Mouse (Mus musculus): ENCODE results near the gene Ror1.

The Ror1 gene

DNA sequence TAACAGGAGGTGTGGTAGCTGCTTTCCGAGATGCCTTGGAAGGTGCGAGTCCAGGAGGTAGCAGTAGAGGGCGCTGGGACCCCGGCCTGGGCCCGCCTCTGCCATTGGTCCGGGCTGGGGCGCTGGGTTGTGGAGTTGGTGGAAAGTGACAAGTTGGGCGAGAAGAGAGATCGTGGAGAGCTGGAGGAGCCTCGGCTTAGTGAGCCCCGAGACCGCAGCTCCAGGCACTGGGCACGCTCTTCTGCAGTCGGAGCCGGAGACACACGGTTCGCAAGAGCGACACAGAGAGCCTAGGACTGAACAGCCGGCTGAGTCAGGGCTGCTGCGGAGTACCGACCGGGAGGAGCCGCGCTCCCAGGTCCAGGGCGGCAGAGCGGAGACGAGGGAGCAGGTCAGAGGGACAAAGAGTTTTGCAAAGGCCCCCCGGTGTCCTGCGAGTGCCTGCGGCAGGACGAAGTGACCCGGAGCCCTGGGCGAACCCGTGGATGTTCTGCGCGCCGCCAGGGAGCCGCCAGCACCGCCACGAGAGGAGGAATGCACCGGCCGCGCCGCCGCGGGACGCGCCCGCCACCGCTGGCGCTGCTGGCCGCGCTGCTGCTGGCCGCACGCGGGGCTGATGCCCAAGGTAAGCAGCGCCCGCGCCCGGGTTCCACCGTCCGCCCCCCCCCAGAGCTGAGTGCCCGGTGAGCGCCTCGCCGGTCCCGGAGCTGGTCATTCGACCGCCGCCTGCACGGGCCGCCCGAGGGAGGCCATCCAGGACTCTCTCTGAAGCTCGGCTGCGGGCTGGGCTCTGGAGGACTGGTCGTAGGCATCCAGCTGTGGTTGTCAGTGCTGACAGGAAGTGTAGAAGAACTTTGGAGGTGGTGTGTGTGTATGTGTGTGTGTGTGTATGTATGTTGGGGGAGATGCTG lies at the start of gene Ror1:
Gene Ror1 (plus strand): TSS at position 107 of the 911 bp plus-strand sequence.
- peak; percentile 86 for DNase-seq (ENCODE audit: low spot score)

DNA sequence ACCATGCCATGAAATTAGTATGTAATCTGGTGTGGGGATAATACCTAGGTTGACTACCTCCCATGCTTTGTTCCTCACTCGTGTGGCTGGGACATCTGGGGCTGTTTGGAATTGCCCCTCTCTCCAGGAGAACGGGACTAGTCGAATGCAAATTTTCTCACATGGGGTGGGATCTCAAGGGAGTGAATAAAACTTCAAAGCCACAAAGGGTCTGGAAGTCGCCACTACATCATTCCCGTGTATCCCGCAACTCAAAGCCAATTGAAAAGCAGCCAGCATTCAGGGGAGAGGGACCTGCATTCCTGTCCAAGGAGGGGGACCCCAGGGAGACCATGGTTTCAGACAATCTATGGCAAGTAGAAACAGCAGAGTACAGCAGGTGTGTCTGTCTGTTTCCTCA lies 48.5 kb upstream of the Ror1 start:
- no peak for DNase-seq (ENCODE audit: low spot score)

DNA sequence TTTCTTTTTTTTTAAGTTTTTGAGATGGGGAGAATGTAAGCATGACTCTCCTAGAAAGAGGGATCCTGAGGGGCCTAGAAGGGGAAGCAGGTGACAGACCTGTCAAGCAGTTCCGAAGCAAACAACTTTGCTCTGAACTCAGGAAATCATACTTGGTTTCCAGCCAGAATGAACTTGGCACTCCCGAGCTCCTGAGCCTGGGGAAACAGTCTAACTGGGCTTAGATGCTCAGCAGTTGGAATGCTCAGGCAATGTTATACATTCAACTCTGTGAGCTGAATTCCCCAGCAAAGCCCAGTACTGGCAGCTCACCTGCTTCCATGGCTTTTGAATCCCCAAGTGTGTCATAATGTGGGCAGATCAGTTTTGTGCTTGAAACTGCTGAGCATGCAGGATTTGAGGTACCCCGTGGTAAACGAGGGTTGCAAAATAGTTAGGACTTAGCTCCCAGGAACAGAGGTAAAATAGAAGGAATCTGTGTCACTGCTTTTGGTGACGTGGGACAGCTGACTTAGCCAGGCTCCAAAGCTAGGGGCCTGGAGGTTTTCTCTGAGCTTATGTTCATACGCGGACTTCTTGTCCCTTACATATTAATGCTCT lies 47.1 kb upstream of the Ror1 start:
- no peak for DNase-seq (ENCODE audit: low spot score)

DNA sequence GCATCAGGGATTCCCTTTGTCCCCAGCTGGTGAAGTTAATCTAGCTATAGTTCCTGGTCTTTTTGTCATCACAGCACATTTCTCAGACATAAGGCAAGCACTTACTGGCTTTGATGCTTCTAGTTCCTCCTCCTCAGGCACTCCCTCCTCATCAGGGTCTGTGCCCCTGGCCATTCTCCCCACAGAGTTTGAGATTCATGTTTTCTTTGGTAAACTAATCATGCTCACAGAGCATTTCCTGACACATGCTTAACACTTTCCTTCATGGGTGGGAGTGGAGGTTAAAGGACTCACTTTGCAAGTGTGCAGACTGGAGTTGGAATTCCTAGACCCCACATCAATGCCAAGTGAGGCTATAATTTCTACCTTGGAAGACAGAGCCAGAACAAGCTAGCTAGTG lies 43.8 kb upstream of the Ror1 start:
- DNase-seq (ENCODE audit: low spot score) = no peak

DNA sequence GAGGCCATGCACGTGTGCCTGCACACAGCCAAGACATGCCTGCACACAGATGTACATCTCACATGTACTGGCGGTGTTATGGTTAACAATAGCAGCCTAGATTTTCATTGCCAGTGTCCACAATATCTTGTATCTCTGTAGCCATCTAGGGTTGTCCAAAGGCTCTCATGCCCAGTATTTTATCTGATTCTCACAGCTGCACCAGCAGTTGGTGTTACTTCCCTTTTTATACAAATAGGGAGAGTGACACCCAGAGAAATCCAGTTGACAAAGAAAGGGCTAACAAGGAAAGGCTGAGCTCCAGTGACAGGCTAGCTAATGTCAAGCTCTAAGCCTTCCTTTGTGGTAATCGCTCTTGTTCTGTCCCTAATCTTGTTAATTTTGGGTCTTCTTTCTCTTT lies 43.3 kb upstream of the Ror1 start:
- DNase-seq (ENCODE audit: low spot score) = no peak

DNA sequence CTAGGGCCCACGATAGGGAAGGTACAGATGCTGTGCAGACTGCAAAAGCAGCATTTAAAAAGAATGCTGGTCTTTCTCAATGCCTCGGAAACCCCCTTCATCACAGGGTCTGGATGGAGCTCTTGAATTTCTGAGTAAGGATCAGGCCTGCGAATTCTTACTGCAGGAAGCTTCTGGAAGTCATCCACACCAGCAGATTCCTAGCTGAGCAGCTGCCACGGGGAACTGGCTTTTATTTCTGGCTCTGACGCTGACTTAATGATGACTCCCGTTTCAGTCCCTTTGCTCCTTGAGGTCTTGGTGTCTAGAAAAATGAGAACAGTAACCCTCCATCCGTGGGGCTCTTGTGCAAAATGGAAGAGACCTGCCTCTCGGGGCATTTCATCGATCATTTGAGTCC lies 39.5 kb upstream of the Ror1 start:
- no peak for DNase-seq (ENCODE audit: low spot score)

DNA sequence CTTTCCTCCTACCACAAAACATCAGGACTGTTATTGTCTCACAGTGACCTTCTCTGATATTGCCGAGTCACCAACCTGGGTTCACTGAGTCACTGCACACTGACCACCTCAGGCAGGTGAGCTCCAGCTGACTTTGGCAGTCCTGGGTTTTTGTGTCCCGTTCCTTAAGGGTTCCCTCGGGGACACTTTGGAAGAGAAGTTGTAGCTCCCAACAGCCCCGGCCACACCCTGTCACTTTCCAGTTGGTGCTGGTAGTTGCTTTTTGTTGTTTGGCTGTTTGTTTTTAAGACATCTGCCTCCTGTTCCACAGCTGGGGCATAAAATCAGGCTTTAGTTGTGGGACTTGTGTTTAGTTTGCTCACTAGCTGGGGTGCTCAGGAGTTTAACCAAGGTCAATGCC lies 39.1 kb upstream of the Ror1 start:
- no peak for DNase-seq (ENCODE audit: low spot score)

DNA sequence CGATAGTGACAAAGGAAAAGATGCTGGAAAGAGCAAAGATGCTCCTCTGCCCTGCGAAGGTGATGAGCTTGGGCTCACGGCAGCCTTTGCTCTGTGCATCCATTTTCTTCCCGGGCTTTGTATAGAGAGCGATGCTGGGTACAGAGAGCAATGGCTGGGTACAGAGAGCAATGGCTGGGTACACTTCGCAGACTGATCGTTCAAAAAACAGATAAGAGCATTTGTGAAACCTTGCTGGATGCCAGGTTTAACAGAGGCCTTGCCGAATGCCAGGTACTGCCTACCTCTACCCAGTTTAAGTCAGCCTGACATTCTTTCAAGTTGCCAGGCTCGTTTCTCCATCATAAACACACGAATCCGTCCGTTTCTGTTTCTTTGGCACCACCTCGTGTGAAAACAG lies 38.2 kb upstream of the Ror1 start:
- DNase-seq (ENCODE audit: low spot score) = no peak

DNA sequence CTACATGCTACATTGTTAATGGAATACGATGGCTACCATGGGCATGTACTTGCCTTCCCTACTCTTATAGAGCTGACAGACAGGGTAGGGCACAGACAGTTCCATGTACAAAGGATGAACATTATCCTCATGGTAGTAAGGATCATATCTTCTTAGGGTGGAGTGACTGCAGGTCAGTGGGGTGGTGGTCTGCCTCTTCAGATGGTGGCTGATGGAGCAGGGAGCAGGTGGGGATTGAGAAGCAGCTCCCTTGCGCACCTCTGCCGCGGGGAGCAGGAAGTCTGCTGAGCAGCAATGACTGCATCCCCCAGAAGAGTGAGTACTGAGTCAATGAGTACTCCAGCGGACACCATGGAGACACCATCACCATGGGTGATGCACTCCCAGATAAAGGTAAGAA lies 37.0 kb upstream of the Ror1 start:
- DNase-seq (ENCODE audit: low spot score) = no peak

DNA sequence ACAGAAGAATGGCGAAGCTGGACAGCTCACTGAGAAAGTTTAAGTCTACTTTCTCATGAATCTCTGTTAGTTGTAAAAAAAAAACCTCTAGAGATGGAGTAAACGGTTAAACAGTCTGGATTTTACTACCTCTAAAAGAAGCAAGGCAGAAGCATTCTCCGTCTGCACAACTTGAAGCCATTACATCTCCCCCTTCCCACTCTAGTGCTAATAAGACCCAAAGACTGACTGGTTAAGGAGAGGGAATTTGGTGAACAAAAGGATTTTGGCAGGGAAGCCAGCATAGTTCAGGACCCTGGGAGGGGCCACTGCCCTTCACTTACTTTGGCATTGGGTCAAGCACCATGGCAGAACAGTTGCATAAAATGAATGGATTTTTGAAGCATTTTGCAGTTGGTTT lies 35.8 kb upstream of the Ror1 start:
- no peak for DNase-seq (ENCODE audit: low spot score)

DNA sequence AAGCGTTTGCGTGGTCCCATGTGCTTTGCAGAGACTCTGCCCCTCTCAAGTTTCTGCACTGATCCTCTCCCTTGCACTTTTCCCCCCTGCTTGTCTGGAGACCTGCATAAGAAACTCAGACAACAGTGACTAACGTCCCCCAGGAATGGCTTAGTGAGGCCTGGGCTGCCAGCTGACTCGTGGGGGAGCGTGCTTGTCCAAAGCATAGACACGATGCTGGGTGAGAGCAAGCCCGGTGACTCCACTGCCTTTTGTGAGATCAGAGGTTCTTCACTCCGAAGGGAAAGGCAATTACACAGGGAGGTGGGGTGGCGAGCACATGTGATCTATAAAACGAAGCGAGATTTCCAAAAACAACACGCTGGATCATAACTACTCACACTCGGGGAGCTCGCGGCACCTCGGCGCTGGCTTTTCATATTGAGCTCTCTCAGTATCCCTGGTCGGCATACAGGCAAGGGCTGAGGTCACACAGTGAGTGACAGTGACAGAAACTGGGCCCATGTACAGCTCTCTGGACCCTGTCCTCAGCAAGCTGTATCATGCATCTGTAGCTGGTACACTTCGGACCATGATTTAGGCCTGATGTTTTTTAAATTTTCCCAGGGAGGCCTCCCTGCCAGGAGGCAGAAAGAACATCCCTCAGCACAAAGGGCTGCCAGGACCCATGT lies 34.1 kb upstream of the Ror1 start:
- no peak for DNase-seq (ENCODE audit: low spot score)

DNA sequence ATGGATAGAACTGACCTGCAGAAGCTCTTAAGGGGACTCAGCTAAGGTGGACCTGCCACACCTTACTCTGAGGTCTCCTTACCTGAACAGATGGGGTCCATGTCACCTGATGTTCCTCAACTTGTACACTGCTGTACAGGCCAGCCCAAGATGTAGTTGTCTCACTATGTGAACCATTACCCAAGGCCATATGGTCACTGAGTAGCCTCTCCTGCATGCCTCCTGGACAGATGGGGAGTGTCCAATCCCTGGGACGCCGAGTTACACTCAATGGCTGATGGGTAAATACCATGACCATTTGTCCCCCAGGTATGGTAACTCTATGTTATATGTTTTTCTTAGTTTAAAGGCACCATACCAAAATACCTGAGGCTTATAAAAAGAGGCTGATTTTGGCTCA lies 29.9 kb upstream of the Ror1 start:
- no peak for DNase-seq (ENCODE audit: low spot score)

DNA sequence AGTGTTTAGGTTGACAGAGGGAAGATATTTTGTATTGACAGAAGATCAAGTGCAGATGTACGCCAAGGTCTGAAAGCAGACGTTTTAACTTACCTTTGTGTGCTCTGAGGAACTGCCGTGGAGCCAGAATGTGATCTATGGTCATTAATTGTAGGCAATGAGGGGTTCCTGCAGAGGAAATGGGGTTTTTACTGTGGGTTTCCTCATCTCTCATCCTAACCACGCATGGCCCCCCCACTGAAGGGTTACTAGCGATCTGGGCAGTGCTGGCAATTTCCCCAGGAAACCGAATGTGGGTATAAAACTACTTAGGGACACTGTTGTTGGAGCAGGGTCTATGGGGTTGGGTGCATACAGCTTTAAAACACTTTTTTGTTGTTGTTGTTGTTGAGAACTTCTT lies 25.5 kb upstream of the Ror1 start:
- DNase-seq (ENCODE audit: low spot score) = no peak

DNA sequence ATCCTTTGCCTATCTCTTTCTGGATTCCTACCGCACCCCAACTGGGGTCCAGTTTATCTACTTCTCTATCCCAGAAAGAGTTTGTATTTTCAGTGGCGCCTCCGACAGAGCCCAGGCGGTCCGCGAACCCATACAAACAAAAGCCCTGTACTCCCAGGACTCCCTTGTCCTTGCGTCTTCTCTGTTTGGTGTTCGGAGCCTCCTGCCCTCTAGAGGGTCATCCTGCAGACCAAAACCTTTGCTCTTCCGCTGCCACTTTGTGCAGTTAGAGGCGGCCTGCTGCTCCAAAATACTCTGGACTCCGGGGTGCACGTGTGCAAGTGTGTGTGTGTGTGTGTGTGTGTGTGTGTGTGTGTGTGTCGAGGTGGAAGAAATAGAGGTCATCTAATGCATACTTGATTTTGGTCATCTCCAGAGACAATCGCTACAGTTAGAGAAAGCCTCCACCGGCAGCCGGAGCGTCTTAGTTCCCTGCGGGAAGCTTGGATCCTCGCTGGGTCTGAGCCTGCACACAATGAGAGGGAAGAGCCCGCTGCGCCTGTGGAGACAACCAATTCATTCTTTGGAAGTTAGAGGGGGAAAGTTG lies 1.1 kb downstream of the Ror1 start:
- DNase-seq (ENCODE audit: low spot score) = no peak

DNA sequence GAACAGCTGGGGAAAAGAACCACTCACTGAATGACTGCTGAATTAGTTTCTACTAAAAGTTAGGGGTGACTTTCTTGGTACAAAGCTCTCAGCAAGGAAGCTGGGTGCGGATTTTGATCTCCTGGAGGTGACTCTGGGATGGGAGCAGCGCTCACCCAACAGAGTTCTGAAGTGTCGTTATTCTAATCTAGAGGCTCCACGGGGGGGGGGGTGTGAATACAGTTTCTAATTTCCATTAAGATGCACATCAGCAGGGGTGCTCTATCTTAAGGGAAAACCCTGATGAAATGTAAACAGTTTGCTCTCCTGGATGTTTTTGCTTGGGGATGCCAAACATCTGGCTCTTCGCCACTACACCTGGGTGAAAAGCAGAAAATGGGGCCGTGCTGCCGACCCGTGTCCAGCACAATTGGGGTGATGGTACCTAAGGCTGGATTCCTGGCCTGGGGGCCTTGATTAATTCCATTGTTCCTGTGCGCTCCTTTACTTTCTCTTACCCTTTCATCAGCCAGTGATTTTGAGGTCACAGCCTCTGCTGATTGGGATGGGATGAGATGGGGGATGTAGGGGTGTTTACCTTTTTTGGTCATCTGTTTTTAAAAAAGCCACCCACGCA lies 1.9 kb downstream of the Ror1 start:
- no peak for DNase-seq (ENCODE audit: low spot score)

DNA sequence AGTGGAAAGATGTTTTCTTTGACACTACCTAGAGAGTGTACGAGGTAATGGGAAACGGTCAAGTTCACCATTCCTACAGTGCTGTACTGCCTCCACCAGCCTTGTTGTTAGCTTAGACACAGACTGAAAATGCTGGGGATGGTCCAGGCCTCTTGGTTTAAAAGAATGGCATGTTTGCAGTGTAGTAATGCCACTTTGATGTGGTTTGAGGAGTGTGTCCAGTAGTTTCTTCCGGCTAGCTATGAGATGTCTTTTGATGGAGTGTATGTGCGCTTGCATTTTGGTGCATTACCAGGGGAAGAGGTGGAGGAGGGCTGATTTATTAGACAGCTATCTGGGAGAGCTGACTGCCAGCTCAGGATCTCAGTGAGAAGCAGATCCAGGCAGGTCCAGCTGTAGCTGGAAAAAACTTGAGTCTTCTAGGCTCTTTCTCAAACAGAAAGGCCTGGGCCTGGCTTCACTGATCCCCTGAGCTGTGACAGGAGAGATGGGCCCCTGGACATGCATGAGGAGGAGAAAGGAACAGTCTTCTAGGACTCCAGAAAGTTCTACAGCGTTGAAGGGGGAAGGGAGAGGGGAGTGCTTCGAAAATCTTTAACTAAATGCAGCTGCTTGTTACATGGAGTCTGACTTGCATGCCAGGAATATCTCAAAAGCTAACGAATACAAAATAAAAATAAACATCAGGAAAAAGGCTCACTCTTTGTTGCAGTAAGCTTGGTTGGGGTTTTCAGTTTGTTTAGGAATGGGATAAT lies 5.7 kb downstream of the Ror1 start:
- DNase-seq (ENCODE audit: low spot score) = no peak

DNA sequence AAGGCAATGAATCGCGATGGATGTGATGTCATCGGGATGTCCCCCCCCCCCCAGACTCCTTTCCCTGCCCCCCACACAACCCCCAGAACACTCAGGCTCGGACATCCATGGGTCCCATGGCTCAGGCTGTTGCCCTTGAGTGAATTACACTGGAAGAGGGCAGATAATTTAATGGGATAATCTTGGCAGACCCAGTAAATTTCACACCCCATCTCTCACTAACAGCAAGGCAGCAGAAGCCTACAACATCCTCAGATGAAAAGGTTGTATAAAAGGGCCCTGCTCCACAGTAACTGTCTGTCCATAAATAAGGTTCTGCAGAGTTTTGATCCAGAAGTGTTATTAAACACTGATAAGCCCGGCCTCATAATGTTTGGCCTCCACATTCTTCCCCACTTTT lies 6.3 kb downstream of the Ror1 start:
- DNase-seq (ENCODE audit: low spot score) = no peak

DNA sequence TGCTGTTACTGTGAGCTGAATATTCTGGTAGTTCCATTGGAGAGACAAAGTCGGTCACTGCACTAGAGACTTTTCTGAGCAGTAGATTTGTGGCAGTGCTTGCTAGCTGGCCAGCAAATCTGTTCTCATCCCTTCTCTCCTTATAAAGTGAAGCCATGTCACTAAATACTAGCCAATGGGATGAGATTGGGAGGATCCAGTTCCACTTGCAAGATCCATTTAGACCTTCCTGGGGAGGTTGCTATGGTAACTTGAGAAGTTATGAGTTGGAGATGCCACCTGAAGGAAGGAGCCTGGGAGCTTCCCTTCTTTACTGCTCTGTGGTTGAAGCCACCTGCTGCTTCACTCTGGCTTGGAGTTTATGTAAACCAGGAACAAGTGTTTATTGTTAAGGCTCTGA lies 8.7 kb downstream of the Ror1 start:
- DNase-seq (ENCODE audit: low spot score) = no peak

DNA sequence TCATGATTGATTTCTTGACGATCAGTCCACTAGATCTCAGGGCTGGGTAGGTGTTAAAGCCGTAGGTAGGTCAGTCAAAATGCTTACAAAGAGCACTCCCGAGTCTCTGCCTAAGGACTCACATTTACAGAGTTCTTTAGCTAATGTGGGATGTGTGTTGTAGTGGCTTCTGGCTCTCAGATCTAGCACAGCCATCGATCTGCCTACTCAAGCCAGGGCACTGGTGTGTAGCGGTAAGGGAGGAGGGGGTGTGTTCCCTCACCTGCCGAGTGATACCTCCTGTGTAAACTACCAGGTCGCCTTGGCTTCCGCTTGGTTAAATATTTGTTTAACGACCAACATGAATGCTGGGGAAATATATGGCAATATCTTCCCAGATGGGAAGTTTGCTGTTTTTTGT lies 12.0 kb downstream of the Ror1 start:
- DNase-seq (ENCODE audit: low spot score) = no peak

DNA sequence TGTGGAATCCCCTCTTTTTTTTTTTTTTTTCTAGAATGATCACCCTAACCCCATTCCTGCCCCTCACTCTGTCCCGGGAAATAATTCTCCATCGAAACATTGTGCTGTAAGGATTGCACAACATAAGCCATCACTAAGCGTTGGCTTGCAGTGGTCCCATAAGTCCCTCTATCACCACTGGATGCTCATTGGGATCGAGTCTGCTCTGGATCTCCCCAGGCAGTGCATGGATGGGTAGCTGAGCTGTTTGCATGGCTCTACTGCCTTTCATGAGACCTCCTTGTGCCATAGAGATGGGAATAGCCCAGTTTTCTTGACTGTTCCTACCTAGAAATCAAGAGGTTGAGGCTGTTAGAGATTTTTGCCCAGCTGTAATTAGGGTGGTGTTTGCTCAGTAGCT lies 13.0 kb downstream of the Ror1 start:
- no peak for DNase-seq (ENCODE audit: low spot score)

DNA sequence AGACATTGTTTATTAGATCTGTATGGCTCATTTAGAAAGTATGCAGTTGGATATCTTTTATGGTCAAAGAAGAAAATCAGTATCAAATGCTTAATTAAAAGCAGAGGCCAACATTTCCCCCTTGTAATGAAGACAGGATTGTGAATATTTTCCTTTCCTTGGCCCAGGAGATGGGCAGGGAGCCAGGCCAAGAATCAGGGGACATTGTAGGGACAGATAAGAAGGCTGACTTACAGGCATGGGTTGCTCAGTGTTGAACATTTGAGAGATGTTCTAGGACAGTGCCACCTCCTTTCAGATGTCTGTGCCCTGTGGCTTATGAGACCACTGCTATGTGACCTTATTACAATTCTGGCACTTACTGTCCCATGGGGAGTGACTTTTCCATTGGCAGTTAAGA lies 18.6 kb downstream of the Ror1 start:
- no peak for DNase-seq (ENCODE audit: low spot score)

DNA sequence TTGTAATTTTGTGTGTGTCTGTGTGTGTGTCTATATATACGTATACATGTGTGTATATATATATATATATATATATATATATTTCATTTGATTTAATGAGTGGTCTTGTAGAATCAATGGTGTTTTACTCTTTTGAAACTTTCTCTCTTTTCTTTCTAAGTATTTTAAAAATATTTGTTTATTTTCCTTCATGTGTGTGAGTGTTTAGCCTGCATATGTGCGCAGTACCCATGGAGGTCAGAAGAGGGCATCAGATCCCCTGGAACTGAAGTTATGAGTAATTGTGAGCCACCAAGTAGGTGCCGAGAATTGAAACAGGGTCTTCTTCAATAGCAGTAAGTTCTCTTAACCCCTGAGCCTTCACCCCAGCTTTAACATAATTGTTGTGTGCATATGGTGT lies 20.8 kb downstream of the Ror1 start:
- no peak for DNase-seq (ENCODE audit: low spot score)

Measured in layer of hippocampus, adult 11-12 months (tissue).